Mouse (Mus musculus): Measurements from ENCODE around the gene Pkp4. TPM values are rescaled to one million over a fixed set of nuclear protein-coding genes. Genes with fewer than 3 reads are reported as not detected.

Pkp4 gene
- total RNA-seq (2021), result 100 to 1,000 TPM; 332 to 342 TPM
- long read RNA-seq, full-length matches to known transcripts, result 4 of 110 reads
- long read RNA-seq, partial matches to known transcripts, result 78 of 110 reads
- long read RNA-seq, other reads (novel, unspliced or antisense), result 28 of 110 reads

GRCm38 (mm10) chr2:59160605-59160963 lies at the start of gene Pkp4, which contains the start of gene Ccdc148:
Pkp4 (plus strand) TSS chr2:59160850.
Ccdc148 (minus strand) TSS chr2:59160683.
- peak; percentile 89 to 95 for DNase-seq (ENCODE audit: low spot score in 2 of 2)

- no peak for DNase-seq (ENCODE audit: low spot score in 2 of 2)
These were observed 31.6 kb upstream of the Pkp4 start for GRCm38 (mm10) chr2:59129023-59129422.

- no peak for DNase-seq (ENCODE audit: low spot score in 2 of 2)
These were observed 30.8 kb upstream of the Pkp4 start for GRCm38 (mm10) chr2:59129821-59130220.

GRCm38 (mm10) chr2:59131044-59131443 lies 29.6 kb upstream of the Pkp4 start:
- DNase-seq (ENCODE audit: low spot score in 2 of 2), result no peak

- DNase-seq (ENCODE audit: low spot score in 2 of 2), result no peak
These were observed 5.2 kb upstream of the Pkp4 start for GRCm38 (mm10) chr2:59155428-59155827.

GRCm38 (mm10) chr2:59158117-59158516 lies 2.5 kb upstream of the Pkp4 start:
- no peak for DNase-seq (ENCODE audit: low spot score in 2 of 2)

GRCm38 (mm10) chr2:59159961-59160604 lies 567 bp upstream of the Pkp4 start:
- DNase-seq (ENCODE audit: low spot score in 2 of 2), result peak in 1 of 2 experiments; percentile 51

GRCm38 (mm10) chr2:59161021-59161440 lies 381 bp downstream of the Pkp4 start:
- peak in 1 of 2 experiments; percentile 39 for DNase-seq (ENCODE audit: low spot score in 2 of 2)

GRCm38 (mm10) chr2:59161441-59162284 lies 1.0 kb downstream of the Pkp4 start:
- peak; percentile 74 to 79 for DNase-seq (ENCODE audit: low spot score in 2 of 2)

GRCm38 (mm10) chr2:59162285-59162600 lies 1.6 kb downstream of the Pkp4 start:
- DNase-seq (ENCODE audit: low spot score in 2 of 2), result peak in 1 of 2 experiments; percentile 37

GRCm38 (mm10) chr2:59166976-59167375 lies 6.3 kb downstream of the Pkp4 start:
- DNase-seq (ENCODE audit: low spot score in 2 of 2), result no peak

GRCm38 (mm10) chr2:59167830-59168229 lies 7.2 kb downstream of the Pkp4 start:
- no peak for DNase-seq (ENCODE audit: low spot score in 2 of 2)

GRCm38 (mm10) chr2:59169572-59170207 lies 9.0 kb downstream of the Pkp4 start:
- no peak for DNase-seq (ENCODE audit: low spot score in 2 of 2)

- no peak for DNase-seq (ENCODE audit: low spot score in 2 of 2)
These were observed 9.5 kb downstream of the Pkp4 start for GRCm38 (mm10) chr2:59170208-59170589.

- DNase-seq (ENCODE audit: low spot score in 2 of 2), result no peak
These were observed 9.9 kb downstream of the Pkp4 start for GRCm38 (mm10) chr2:59170593-59170992.

GRCm38 (mm10) chr2:59171533-59171932 lies 10.9 kb downstream of the Pkp4 start:
- no peak for DNase-seq (ENCODE audit: low spot score in 2 of 2)

GRCm38 (mm10) chr2:59175926-59176325 lies 15.3 kb downstream of the Pkp4 start:
- DNase-seq (ENCODE audit: low spot score in 2 of 2), result no peak

- DNase-seq (ENCODE audit: low spot score in 2 of 2), result peak in 1 of 2 experiments; percentile 80
These were observed 17.5 kb downstream of the Pkp4 start for GRCm38 (mm10) chr2:59178191-59178590.

GRCm38 (mm10) chr2:59178960-59179359 lies 18.3 kb downstream of the Pkp4 start:
- no peak for DNase-seq (ENCODE audit: low spot score in 2 of 2)

GRCm38 (mm10) chr2:59179487-59179886 lies 18.8 kb downstream of the Pkp4 start:
- no peak for DNase-seq (ENCODE audit: low spot score in 2 of 2)

- DNase-seq (ENCODE audit: low spot score in 2 of 2), result peak in 1 of 2 experiments; percentile 43
These were observed 20.9 kb downstream of the Pkp4 start for GRCm38 (mm10) chr2:59181321-59182113.
